Mouse (Mus musculus): ENCODE data around the gene Zfp871. TPM values are rescaled to one million over a fixed set of nuclear protein-coding genes. Genes with fewer than 3 reads are reported as not detected.

The Zfp871 gene
- polyA plus RNA-seq (2014; fragmentation: Illumina TruSeq; extraction: RNeasy Lipid Tissue Mini Kit (QIAGEN cat#74804); ENCODE audit: low read depth, low replicate concordance) = 13.1 TPM

DNA sequence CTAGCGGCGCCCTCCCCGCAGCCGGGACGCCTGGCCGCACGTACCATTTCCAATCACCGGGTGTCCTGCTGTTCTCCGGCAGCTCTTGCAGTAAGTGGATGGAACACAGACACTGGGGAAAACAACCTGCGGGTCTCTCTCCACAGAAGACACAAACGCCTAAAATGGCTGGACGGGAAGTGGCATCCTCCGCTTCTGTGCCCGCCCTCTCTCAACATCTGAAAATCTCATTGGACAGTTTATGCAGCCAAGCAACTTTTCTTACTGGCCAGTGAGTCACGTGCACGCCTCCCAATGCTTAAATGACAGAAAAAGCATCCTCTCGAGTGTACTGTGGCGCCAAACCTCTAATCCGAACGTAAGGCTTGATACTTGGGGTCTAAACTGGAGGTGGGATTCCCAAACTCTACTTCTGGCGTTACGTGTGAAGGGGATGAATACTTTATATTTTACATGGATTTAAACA, at the start of gene Zfp871:
Gene Zfp871, minus strand, starts transcription at position 194 of the 466 bp plus-strand sequence.

DNA sequence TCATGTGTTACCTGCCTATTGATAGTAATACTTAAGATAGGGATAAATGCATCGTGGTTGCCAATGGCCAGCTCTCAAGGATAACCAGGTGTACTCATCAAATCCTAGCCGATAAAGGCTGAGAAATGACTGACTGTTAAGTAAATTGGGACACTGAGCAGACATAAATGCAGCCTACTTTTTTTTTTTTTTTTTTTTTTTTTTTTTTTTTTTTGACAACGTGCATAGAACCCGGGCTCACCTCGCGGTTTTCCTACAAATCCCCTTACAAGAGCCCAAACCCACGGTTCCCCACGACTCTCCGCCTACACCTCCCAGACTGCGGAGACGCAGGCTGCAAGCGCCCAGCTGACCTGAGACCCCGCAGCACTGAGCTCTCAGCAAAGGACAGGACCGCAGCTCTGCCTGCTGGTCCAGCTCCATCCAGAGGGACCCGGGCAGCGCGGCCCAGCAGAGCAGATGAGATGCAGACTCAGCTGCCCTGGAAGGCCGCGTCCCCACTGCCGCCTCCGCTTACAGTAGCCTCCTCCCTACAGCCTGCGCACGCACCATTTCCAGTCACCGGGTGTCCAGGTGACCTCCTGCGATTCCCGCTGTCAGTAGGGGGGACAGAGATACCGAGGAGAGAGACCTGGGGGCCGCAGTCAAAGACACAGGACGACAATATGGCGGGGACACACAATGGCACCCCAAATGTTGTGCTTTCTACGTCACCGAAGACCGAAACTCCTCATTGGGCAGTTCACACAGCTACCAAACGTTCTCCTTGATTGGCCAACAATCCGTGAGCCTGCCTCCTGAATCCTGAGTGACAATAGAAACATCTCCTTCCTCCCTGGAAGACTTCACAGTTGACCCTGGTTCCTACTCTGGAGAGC, 41.7 kb upstream of the Zfp871 start, which contains the start of gene Zfp799:
Gene Zfp799, minus strand, starts transcription at position 722 of the 878 bp plus-strand sequence.

DNA sequence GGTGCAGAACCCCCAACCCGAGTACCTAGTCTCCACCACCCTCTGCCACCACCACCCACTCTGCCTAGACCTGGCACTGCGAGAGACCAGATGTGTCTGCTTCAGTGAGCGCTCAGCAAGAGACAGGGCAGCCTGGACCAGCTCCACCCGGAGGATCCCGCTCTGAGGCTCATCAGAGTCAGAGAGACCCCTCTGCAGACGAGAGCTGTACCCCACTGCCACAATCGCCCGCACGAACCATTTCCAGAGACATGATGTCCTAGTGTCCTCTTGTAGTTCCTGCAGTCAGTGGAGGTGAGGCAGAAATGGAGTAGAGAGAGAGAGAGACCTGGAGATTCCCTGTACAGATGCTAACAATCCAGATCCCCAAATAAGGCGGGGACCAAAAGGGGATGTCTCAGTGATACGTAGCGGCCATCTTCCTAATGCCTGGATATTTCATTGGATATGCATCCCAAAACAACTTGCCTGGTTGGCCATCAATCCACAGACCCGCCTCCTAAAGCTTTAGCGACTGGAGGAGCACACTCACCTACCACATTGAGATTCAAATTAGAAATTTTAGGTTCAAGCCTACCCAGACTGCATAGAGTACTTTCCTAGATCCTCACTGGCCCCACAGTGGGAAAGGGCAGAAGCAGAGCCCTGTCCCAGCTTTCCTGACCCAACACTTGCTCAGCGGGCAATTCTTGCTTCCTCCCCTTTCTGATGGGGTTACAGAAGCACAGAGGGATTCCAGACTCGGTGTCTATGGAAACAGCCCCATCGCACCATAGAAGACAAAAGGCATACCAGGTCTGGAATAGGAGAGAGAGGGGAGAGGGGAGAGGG, 21.7 kb upstream of the Zfp871 start, which contains the start of gene Zfp811:
Gene Zfp811, minus strand, starts transcription at position 388 of the 831 bp plus-strand sequence.

Other genes starting within 250 kb of the Zfp871 start
- not detected for gene Cyp4f37, start 167.0 kb downstream of the Zfp871 start, polyA plus RNA-seq (2014; fragmentation: Illumina TruSeq; extraction: RNeasy Lipid Tissue Mini Kit (QIAGEN cat#74804); ENCODE audit: low read depth, low replicate concordance)
- not detected for gene Cyp4f40, start 129.4 kb downstream of the Zfp871 start, polyA plus RNA-seq (2014; fragmentation: Illumina TruSeq; extraction: RNeasy Lipid Tissue Mini Kit (QIAGEN cat#74804); ENCODE audit: low read depth, low replicate concordance)
- not detected for gene Cyp4f15, start 102.7 kb downstream of the Zfp871 start, polyA plus RNA-seq (2014; fragmentation: Illumina TruSeq; extraction: RNeasy Lipid Tissue Mini Kit (QIAGEN cat#74804); ENCODE audit: low read depth, low replicate concordance)
- 0.16 TPM for gene Zfp811, start 21.6 kb upstream of the Zfp871 start, polyA plus RNA-seq (2014; fragmentation: Illumina TruSeq; extraction: RNeasy Lipid Tissue Mini Kit (QIAGEN cat#74804); ENCODE audit: low read depth, low replicate concordance)
- 4.9 TPM for gene Zfp799, start 42.0 kb upstream of the Zfp871 start, polyA plus RNA-seq (2014; fragmentation: Illumina TruSeq; extraction: RNeasy Lipid Tissue Mini Kit (QIAGEN cat#74804); ENCODE audit: low read depth, low replicate concordance)
- gene Zfp870, start 103.4 kb upstream of the Zfp871 start, polyA plus RNA-seq (2014; fragmentation: Illumina TruSeq; extraction: RNeasy Lipid Tissue Mini Kit (QIAGEN cat#74804); ENCODE audit: low read depth, low replicate concordance) = 6.5 TPM
- gene Cyp4f14, start 129.1 kb upstream of the Zfp871 start, polyA plus RNA-seq (2014; fragmentation: Illumina TruSeq; extraction: RNeasy Lipid Tissue Mini Kit (QIAGEN cat#74804); ENCODE audit: low read depth, low replicate concordance) = 0.73 TPM
- 19.5 TPM for gene Cyp4f13, start 159.1 kb upstream of the Zfp871 start, polyA plus RNA-seq (2014; fragmentation: Illumina TruSeq; extraction: RNeasy Lipid Tissue Mini Kit (QIAGEN cat#74804); ENCODE audit: low read depth, low replicate concordance)
- gene Zfp472, start 177.5 kb upstream of the Zfp871 start, polyA plus RNA-seq (2014; fragmentation: Illumina TruSeq; extraction: RNeasy Lipid Tissue Mini Kit (QIAGEN cat#74804); ENCODE audit: low read depth, low replicate concordance) = 2.9 TPM
- gene Zfp952, start 204.8 kb upstream of the Zfp871 start, polyA plus RNA-seq (2014; fragmentation: Illumina TruSeq; extraction: RNeasy Lipid Tissue Mini Kit (QIAGEN cat#74804); ENCODE audit: low read depth, low replicate concordance) = 6.6 TPM
- 2.8 TPM for gene Zfp763, start 245.1 kb upstream of the Zfp871 start, polyA plus RNA-seq (2014; fragmentation: Illumina TruSeq; extraction: RNeasy Lipid Tissue Mini Kit (QIAGEN cat#74804); ENCODE audit: low read depth, low replicate concordance)

All from heart, adult 10 weeks (tissue).